7 mouse cellular contexts compared by ENCODE assay signal in the genomic region with DNA sequence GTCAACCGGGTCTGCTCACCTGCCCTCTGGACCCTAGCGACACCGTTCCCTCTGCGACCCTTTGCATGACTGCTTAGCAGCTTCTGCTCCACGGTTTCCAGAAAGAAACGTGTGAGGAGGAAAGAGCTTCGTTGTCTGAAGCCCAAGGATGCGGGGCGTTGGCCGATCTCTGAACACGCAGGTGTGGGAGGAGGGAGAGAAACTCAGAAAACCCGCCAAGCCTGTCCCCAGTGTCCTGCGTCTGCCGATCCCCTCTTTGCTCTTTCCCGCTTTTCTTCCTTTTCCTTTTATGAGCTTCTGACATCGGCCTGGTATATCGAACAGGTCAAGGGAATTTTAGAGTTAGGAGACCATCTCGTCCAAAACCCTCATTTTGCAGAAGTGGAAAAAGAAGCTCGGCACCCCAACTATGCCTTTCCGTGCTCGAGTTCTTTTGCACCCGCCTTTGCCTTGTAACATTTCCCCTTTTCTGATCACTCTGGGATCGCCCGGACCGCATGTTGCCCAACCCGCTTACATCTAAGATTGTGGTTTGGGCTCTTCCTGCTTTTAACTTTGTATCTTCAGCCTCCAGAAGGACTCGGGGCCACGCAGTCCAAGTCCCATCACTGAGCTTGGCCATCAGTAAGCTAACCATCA. TPM values are rescaled to one million over a fixed set of nuclear protein-coding genes. Genes with fewer than 3 reads are reported as not detected.
DNase-seq lines count a peak whose midpoint lies in the region; ATAC-seq and TF ChIP-seq lines count a peak whose summit lies in the region.

No protein-coding gene starts in this region.

- DNase-seq in CD4-positive helper T cell, adult 2 months (ENCODE audit: low read depth, low spot score), result peak; percentile 8
- peak; percentile 63 for DNase-seq in R1 (ENCODE audit: low read depth, low spot score)
- DNase-seq in liver, adult 2 months (ENCODE audit: extremely low read depth, low read depth, low spot score), result no peak
- peak; percentile 67 to 69 for DNase-seq in monocyte, adult 2 months (ENCODE audit: low read depth in 1 of 2, low spot score in 2 of 2)
- peak; percentile 72 for DNase-seq in yolk sac, embryonic 10.5 days (ENCODE audit: low spot score)
- no peak for DNase-seq in T-cell, adult 2 months (ENCODE audit: low spot score)

- no peaks in the 10 kb centered on the region for H3K27me3 ChIP-seq in liver, adult 2 months (ENCODE audit: control insufficient read depth, insufficient read depth, low read length)

- peaks cover 3% of the 10 kb centered on the region; the same call in 1 of the 2 replicates for H3K79me2 ChIP-seq in liver, adult 2 months (ENCODE audit: control insufficient read depth, insufficient read depth, low read length)

- H3K4me1 ChIP-seq in liver, adult 2 months (ENCODE audit: control insufficient read depth, insufficient read depth, low read length), result peaks cover 23% of the 10 kb centered on the region

- H3K36me3 ChIP-seq in liver, adult 2 months (ENCODE audit: control insufficient read depth, insufficient read depth, low read length), result no peaks in the 10 kb centered on the region

- no peak for TF ChIP-seq CTCF in liver, adult 2 months (IDR thresholded peaks at IDR 0.05; ENCODE audit: low read depth, low read length)

- 0 out of 2 replicates have a peak, but pooled peaks have one; percentile 5 for TF ChIP-seq POLR2A in liver, adult 2 months (IDR thresholded peaks at IDR 0.05; ENCODE audit: extremely low read depth, insufficient read depth, low read length)

- H3K9ac ChIP-seq in liver, adult 2 months (ENCODE audit: low read depth, low read length), result peak overlapping the region; percentile 77

- peak overlapping the region; percentile 51 for H3K4me3 ChIP-seq in liver, adult 2 months (ENCODE audit: insufficient read depth, low read depth, low read length)

- 5% methylated on average over 28 of the region's 28 CpGs for WGBS in liver, adult 2 months

- peak; percentile 59 for ATAC-seq in granulocyte monocyte progenitor cell, adult 5-6 weeks (replicated peaks; ENCODE audit: poor library complexity, severe bottlenecking)

- peak overlapping the region; percentile 45 for H3K27ac ChIP-seq in liver, adult 2 months (replicated peaks; ENCODE audit: insufficient read depth, low read depth, low read length)

RNA-seq across cellular contexts. Expression of a gene that starts 0.7 kb away (rescaled TPM):
- 92.7 and 99.0 TPM in 2 replicates for total RNA-seq in granulocyte monocyte progenitor cell, adult 5-6 weeks (2014; fragmentation: Nextera tagmentation)
- 29.6 and 41.6 TPM in 2 replicates for total RNA-seq in granulocyte monocyte progenitor cell, adult 5-6 weeks (2017)
- 0.83 and 1.1 TPM in 2 replicates for total RNA-seq in liver, adult 2 months (2014; rRNA removed)
- polyA plus RNA-seq in liver, adult 2 months (2012; rRNA removed), result 1.3 and 2.6 TPM in 2 replicates

RNA-seq across cellular contexts. Expression of a gene that starts 26.4 kb away (rescaled TPM):
- 31.9 and 38.7 TPM in 2 replicates for total RNA-seq in granulocyte monocyte progenitor cell, adult 5-6 weeks (2014; fragmentation: Nextera tagmentation)
- total RNA-seq in granulocyte monocyte progenitor cell, adult 5-6 weeks (2017), result 18.2 and 26.1 TPM in 2 replicates
- total RNA-seq in liver, adult 2 months (2014; rRNA removed), result 11.1 and 25.3 TPM in 2 replicates
- 17.6 and 18.4 TPM in 2 replicates for polyA plus RNA-seq in liver, adult 2 months (2012; rRNA removed)

RNA-seq across cellular contexts. Expression of a gene that starts 34.3 kb away (rescaled TPM):
- total RNA-seq in granulocyte monocyte progenitor cell, adult 5-6 weeks (2014; fragmentation: Nextera tagmentation), result 5.2 and 9.5 TPM in 2 replicates
- total RNA-seq in granulocyte monocyte progenitor cell, adult 5-6 weeks (2017), result 6.3 and 7.1 TPM in 2 replicates
- 16.8 and 44.6 TPM in 2 replicates for total RNA-seq in liver, adult 2 months (2014; rRNA removed)
- polyA plus RNA-seq in liver, adult 2 months (2012; rRNA removed), result 10.9 and 11.4 TPM in 2 replicates

Comparison
In these comparisons a context has a peak if more than half of its experiments do, and no peak if none do; other contexts are left out.
1. DNase-seq: peak in CD4-positive helper T cell, adult 2 months (single experiment), R1 (single experiment), monocyte, adult 2 months (2 of 2) and yolk sac, embryonic 10.5 days (single experiment); none in liver, adult 2 months (single experiment) and T-cell, adult 2 months (single experiment).
2. RNA of a gene that starts 0.7 kb away (total RNA-seq): 29.6 to 99.0 TPM in granulocyte monocyte progenitor cell, adult 5-6 weeks; 0.83 to 1.1 TPM in liver, adult 2 months; every median in the first group is over 10 times any median in the second.